Mouse (Mus musculus) forebrain, embryonic 13.5 days (tissue): ENCODE measurements at regions not wholly inside any gene's neighbourhood (a gene's known extent, or its start where the extent isn't known, plus 50 kb on each side); places are given as distances from the start of the nearest gene placed in this dataset.

Source experiments
- ATAC-seq: fragments of 200-750 bp; cut with Nextera tagmentation; 2 replicates; pipeline ENCODE4 v1.8.0; 2017
- H3K27ac ChIP-seq: fragments of 300-500 bp; sonication (generic); 2 replicates; pipeline ENCODE4 v1.5.1; 2015; ENCODE audit warnings: inconsistent platforms, mild to moderate bottlenecking, moderate library complexity
- H3K27me3 ChIP-seq: fragments of 300-500 bp; sonication (generic); 2 replicates; pipeline ENCODE4 v1.6.1; 2015; ENCODE audit warnings: mild to moderate bottlenecking, inconsistent platforms
- H3K36me3 ChIP-seq: fragments of 300-500 bp; sonication (generic); 2 replicates; pipeline ENCODE4 v1.6.1; 2015; ENCODE audit warnings: mild to moderate bottlenecking, inconsistent platforms; ENCODE audit not compliant: poor library complexity, severe bottlenecking
- H3K4me1 ChIP-seq: fragments of 300-500 bp; sonication (generic); 2 replicates; pipeline ENCODE4 v1.6.1; 2015; ENCODE audit warnings: inconsistent platforms
- H3K4me2 ChIP-seq: fragments of 300-500 bp; sonication (generic); 2 replicates; pipeline ENCODE4 v1.6.1; 2015; ENCODE audit warnings: inconsistent platforms, mild to moderate bottlenecking, moderate library complexity
- H3K4me3 ChIP-seq: fragments of 300-500 bp; sonication (generic); 2 replicates; pipeline ENCODE4 v1.5.1; 2015; ENCODE audit warnings: mild to moderate bottlenecking, inconsistent platforms
- H3K9ac ChIP-seq: fragments of 300-500 bp; sonication (generic); 2 replicates; pipeline ENCODE4 v1.6.1; 2015; ENCODE audit warnings: mild to moderate bottlenecking, inconsistent platforms
- H3K9me3 ChIP-seq: fragments of 300-500 bp; sonication (generic); replicated peaks from 2 replicates; pipeline ENCODE4 v1.6.1; 2016; ENCODE audit warnings: inconsistent platforms
- WGBS: fragments of 180-500 bp; shearing (Covaris S2); methylation state at CpG from one replicate; pipeline ENCODE4 v1.1.7; 2015; 5-methylcytosine and 5-hydroxymethylcytosine counted together

- Histone ChIP-seq H3K4me1 (no peaks in the 10 kb centered on the region), H3K9ac (no peak overlapping the region), H3K4me3 (no peak overlapping the region), H3K36me3 (no peaks in the 10 kb centered on the region), H3K27ac (no peak overlapping the region), H3K27me3 (no peaks in the 10 kb centered on the region), H3K9me3 (no peaks in the 10 kb centered on the region), H3K4me2 (no peak overlapping the region)
- WGBS: 96% methylated on average over 6 of the region's 6 CpGs
- ATAC-seq: no peak
Observed at GRCm38 (mm10) chr9:116321908-116322307, 146.7 kb upstream of the Tgfbr2 start.

- WGBS: 84% methylated on average over 3 of the region's 3 CpGs
- Histone ChIP-seq H3K9ac (no peak overlapping the region), H3K36me3 (no peaks in the 10 kb centered on the region), H3K9me3 (no peaks in the 10 kb centered on the region), H3K4me3 (no peak overlapping the region), H3K27me3 (no peaks in the 10 kb centered on the region), H3K4me1 (no peaks in the 10 kb centered on the region), H3K4me2 (no peak overlapping the region), H3K27ac (no peak overlapping the region)
- ATAC-seq: no peak
Observed at GRCm38 (mm10) chr9:116319421-116319820, 144.3 kb upstream of the Tgfbr2 start.

GRCm38 (mm10) chr9:116316582-116317095, 141.5 kb upstream of the Tgfbr2 start:
- H3K36me3 ChIP-seq: no peaks in the 10 kb centered on the region
- H3K4me3 ChIP-seq: no peak overlapping the region
- no peaks in the 10 kb centered on the region for H3K4me1 ChIP-seq
- H3K9me3 ChIP-seq: no peaks in the 10 kb centered on the region
- H3K4me2 ChIP-seq: no peak overlapping the region
- H3K27ac ChIP-seq: no peak overlapping the region
- no peaks in the 10 kb centered on the region for H3K27me3 ChIP-seq
- no peak overlapping the region for H3K9ac ChIP-seq
- 81% methylated on average over 4 of the region's 4 CpGs for WGBS
- ATAC-seq: no peak

- Histone ChIP-seq H3K27ac (no peak overlapping the region), H3K9ac (no peak overlapping the region), H3K4me1 (no peaks in the 10 kb centered on the region), H3K4me3 (no peak overlapping the region), H3K4me2 (no peak overlapping the region), H3K9me3 (no peaks in the 10 kb centered on the region), H3K27me3 (no peaks in the 10 kb centered on the region), H3K36me3 (no peaks in the 10 kb centered on the region)
- ATAC-seq: no peak
Observed at GRCm38 (mm10) chr9:116314803-116315202, 139.6 kb upstream of the Tgfbr2 start.

- H3K27ac ChIP-seq: no peak overlapping the region
- 90% methylated on average over 14 of the region's 14 CpGs for WGBS
- no peak for ATAC-seq
Observed at GRCm38 (mm10) chr9:116313932-116314790, 139.0 kb upstream of the Tgfbr2 start.

GRCm38 (mm10) chr9:116311364-116311763, 136.2 kb upstream of the Tgfbr2 start:
- Histone ChIP-seq H3K9ac (no peak overlapping the region), H3K4me2 (no peak overlapping the region), H3K36me3 (no peaks in the 10 kb centered on the region), H3K27me3 (no peaks in the 10 kb centered on the region), H3K27ac (no peak overlapping the region), H3K4me1 (no peaks in the 10 kb centered on the region), H3K4me3 (no peak overlapping the region), H3K9me3 (0 out of 2 replicates have a peak, but pooled peaks cover 5% of the 10 kb centered on the region)
- no peak for ATAC-seq
- 83% methylated on average over 3 of the region's 3 CpGs for WGBS

More at GRCm38 (mm10) chr9:116313932-116314790, 139.0 kb upstream of the Tgfbr2 start:
- H3K36me3 ChIP-seq: no peaks in the 10 kb centered on the region
- no peaks in the 10 kb centered on the region for H3K4me1 ChIP-seq
- no peak overlapping the region for H3K9ac ChIP-seq
- H3K4me3 ChIP-seq: no peak overlapping the region
- no peaks in the 10 kb centered on the region for H3K9me3 ChIP-seq
- H3K27me3 ChIP-seq: no peaks in the 10 kb centered on the region
- no peak overlapping the region for H3K4me2 ChIP-seq

GRCm38 (mm10) chr9:116301602-116302001, 126.4 kb upstream of the Tgfbr2 start:
- Histone ChIP-seq H3K27ac (no peak overlapping the region), H3K4me3 (no peak overlapping the region), H3K4me1 (0 out of 2 replicates have a peak, but pooled peaks cover 6% of the 10 kb centered on the region), H3K4me2 (no peak overlapping the region), H3K27me3 (no peaks in the 10 kb centered on the region), H3K9me3 (no peaks in the 10 kb centered on the region), H3K36me3 (no peaks in the 10 kb centered on the region), H3K9ac (no peak overlapping the region)
- no peak for ATAC-seq
- 84% methylated on average over 2 of the region's 2 CpGs for WGBS

GRCm38 (mm10) chr9:116298791-116299190, 123.6 kb upstream of the Tgfbr2 start:
- H3K9ac ChIP-seq: no peak overlapping the region
- 0 out of 2 replicates have a peak, but pooled peaks cover 6% of the 10 kb centered on the region for H3K4me1 ChIP-seq
- H3K4me3 ChIP-seq: no peak overlapping the region
- H3K27ac ChIP-seq: no peak overlapping the region
- no peaks in the 10 kb centered on the region for H3K9me3 ChIP-seq
- H3K4me2 ChIP-seq: no peak overlapping the region
- H3K27me3 ChIP-seq: no peaks in the 10 kb centered on the region
- ATAC-seq: no peak
- 7% methylated on average over 4 of the region's 4 CpGs for WGBS
- no peaks in the 10 kb centered on the region for H3K36me3 ChIP-seq

GRCm38 (mm10) chr9:116296349-116296748, 121.2 kb upstream of the Tgfbr2 start:
- ATAC-seq: no peak
- WGBS: 92% methylated on average over 7 of the region's 7 CpGs

GRCm38 (mm10) chr9:116294073-116294472, 118.9 kb upstream of the Tgfbr2 start:
- ATAC-seq: no peak
- H3K9me3 ChIP-seq: no peaks in the 10 kb centered on the region
- H3K36me3 ChIP-seq: no peaks in the 10 kb centered on the region
- WGBS: 89% methylated on average over 3 of the region's 3 CpGs
- H3K9ac ChIP-seq: no peak overlapping the region
- H3K4me3 ChIP-seq: no peak overlapping the region
- no peaks in the 10 kb centered on the region for H3K27me3 ChIP-seq
- 0 out of 2 replicates have a peak, but pooled peaks cover 6% of the 10 kb centered on the region for H3K4me1 ChIP-seq
- no peak overlapping the region for H3K4me2 ChIP-seq
- H3K27ac ChIP-seq: no peak overlapping the region

More at GRCm38 (mm10) chr9:116296349-116296748, 121.2 kb upstream of the Tgfbr2 start:
- Histone ChIP-seq H3K9ac (no peak overlapping the region), H3K36me3 (no peaks in the 10 kb centered on the region), H3K27me3 (no peaks in the 10 kb centered on the region), H3K4me2 (no peak overlapping the region), H3K9me3 (no peaks in the 10 kb centered on the region), H3K4me3 (no peak overlapping the region), H3K27ac (no peak overlapping the region), H3K4me1 (0 out of 2 replicates have a peak, but pooled peaks cover 6% of the 10 kb centered on the region)

- H3K4me3 ChIP-seq: no peak overlapping the region
- no peaks in the 10 kb centered on the region for H3K27me3 ChIP-seq
- no peak for ATAC-seq
- no peaks in the 10 kb centered on the region for H3K36me3 ChIP-seq
- 86% methylated on average over 6 of the region's 6 CpGs for WGBS
- no peak overlapping the region for H3K27ac ChIP-seq
- no peak overlapping the region for H3K9ac ChIP-seq
- no peak overlapping the region for H3K4me2 ChIP-seq
- no peaks in the 10 kb centered on the region for H3K9me3 ChIP-seq
- H3K4me1 ChIP-seq: no peaks in the 10 kb centered on the region
Observed at GRCm38 (mm10) chr9:116293110-116293509, 118.0 kb upstream of the Tgfbr2 start.

- Histone ChIP-seq H3K4me2 (no peak overlapping the region), H3K9me3 (no peaks in the 10 kb centered on the region), H3K4me1 (no peaks in the 10 kb centered on the region), H3K36me3 (no peaks in the 10 kb centered on the region), H3K4me3 (no peak overlapping the region), H3K27me3 (no peaks in the 10 kb centered on the region), H3K9ac (no peak overlapping the region), H3K27ac (no peak overlapping the region)
- ATAC-seq: no peak
- 91% methylated on average over 3 of the region's 3 CpGs for WGBS
Observed at GRCm38 (mm10) chr9:116291624-116292023, 116.5 kb upstream of the Tgfbr2 start.
